Mouse (Mus musculus) stomach, postnatal 0 days (tissue): ENCODE measurements at regions not wholly inside any gene's neighbourhood (a gene's known extent, or its start where the extent isn't known, plus 50 kb on each side); places are given as distances from the start of the nearest gene placed in this dataset.

Experiments
- CTCF ChIP-seq: IDR thresholded peaks from 2 replicates; pipeline ENCODE4 v1.5.1; 2016; ENCODE audit warnings: antibody characterized with exemption, low read depth, mild to moderate bottlenecking, moderate library complexity
- EP300 ChIP-seq: optimal IDR thresholded peaks from 2 replicates; pipeline ENCODE3; 2016; ENCODE audit warnings: antibody characterized with exemption

DNA sequence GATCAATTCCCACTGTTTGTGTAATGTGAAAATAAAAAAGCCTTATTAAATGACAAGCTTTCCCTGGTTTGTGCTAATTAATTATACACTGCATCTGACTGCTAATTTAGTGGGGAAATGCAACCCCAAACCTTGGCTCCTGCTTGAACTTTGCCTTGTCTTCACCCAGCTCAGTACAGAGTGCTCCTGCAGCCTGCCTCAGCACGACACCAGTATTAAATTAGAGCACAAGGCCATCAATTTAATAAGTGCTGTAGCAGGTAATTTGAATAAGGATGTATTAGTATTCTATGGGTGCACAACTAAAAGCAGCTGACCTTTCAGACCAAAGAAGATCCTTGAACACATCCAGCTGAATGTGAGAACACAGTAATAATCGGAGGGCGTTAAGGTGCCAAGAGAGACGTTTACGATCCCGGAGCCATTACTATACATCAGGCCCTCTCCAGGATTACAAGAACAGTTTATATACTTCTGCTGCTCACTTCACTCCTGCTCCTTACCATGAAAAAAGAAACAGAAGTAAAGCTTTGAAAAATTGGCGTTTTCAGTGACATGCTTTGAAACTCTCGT is 230.1 kb upstream of the Arrdc3 start:
- TF ChIP-seq EP300 (no peak), CTCF (no peak)
